Mouse (Mus musculus) ovary, postnatal 10 days (tissue): ENCODE measurements around the gene Cenpt.

ENCODE experiments used
- DNase-seq: peaks from one replicate; pipeline ENCODE4 v3.0.0; 2022; ENCODE audit warnings: low spot score

Cenpt gene

DNA sequence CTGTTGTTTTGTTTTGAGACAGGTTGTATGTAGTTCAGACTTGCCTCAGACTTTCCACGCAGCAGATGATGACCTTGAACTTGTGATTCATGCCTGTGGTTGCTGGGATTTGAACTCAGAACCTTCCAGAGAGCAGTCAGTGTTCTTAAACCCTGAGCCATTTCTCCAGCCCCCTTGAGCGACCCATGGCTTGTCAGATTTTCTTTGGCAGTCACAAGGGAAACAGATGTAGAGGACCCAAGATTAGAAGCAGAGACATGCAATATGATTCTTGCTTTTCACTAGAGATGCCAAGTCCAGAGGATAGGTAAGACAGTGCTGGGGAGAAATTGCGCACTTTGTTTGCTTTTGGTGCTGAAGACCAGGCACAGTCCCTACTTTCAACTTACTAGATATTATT lies at the start of gene Cenpt:
Gene Cenpt (minus strand): TSS at position 101 of the 400 bp plus-strand sequence.
- DNase-seq: no peak

GRCm38 (mm10) chr8:105900941-105901616 lies 48.0 kb upstream of the Cenpt start:
- no peak for DNase-seq

- DNase-seq: peak; percentile 92
Observed at GRCm38 (mm10) chr8:105900180-105900940, 47.3 kb upstream of the Cenpt start, which contains the start of gene Pskh1. Gene Pskh1 (plus strand): TSS chr8:105900441.

- DNase-seq: no peak
Observed at GRCm38 (mm10) chr8:105897801-105898480, 44.9 kb upstream of the Cenpt start.

GRCm38 (mm10) chr8:105893339-105893738 lies 40.3 kb upstream of the Cenpt start, which contains the start of gene Nrn1l:
Gene Nrn1l (plus strand): TSS chr8:105893567.
- no peak for DNase-seq

DNA sequence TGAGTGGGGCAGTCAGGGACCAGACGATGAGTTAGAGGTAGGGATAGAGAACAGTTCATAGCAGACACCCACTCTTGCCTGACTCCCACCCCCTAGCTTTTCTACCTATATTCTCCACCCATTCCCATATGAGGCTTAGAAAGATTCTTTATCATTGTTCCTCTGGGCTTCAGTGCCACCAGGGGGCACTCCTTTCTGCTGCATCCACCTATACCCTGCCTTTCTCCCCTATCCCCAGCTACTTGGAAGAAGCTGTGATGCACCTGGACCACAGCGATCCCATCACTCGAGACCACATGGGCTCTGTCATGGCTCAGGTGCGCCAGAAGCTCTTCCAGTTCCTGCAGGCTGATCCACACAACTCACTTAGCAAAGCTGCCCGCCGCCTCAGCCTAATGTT lies 39.4 kb upstream of the Cenpt start:
- DNase-seq: no peak

DNA sequence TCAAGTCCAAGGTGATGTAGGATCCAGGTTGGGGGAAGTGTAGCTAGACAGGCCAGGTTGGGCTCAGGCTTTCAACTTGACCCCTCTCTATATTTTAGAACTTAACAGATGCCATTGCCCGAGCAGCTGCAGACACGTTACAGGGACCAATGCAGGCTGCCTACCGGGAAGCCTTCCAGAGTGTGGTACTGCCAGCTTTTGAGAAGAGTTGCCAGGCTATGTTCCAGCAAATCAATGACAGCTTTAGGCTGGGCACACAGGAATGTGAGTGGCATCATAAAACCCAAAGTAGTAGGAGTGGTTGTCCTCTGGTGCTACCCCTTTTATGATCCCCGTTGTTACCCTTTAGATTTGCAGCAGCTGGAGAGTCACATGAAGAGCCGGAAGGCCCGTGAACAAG lies 37.8 kb upstream of the Cenpt start:
- DNase-seq: no peak

DNA sequence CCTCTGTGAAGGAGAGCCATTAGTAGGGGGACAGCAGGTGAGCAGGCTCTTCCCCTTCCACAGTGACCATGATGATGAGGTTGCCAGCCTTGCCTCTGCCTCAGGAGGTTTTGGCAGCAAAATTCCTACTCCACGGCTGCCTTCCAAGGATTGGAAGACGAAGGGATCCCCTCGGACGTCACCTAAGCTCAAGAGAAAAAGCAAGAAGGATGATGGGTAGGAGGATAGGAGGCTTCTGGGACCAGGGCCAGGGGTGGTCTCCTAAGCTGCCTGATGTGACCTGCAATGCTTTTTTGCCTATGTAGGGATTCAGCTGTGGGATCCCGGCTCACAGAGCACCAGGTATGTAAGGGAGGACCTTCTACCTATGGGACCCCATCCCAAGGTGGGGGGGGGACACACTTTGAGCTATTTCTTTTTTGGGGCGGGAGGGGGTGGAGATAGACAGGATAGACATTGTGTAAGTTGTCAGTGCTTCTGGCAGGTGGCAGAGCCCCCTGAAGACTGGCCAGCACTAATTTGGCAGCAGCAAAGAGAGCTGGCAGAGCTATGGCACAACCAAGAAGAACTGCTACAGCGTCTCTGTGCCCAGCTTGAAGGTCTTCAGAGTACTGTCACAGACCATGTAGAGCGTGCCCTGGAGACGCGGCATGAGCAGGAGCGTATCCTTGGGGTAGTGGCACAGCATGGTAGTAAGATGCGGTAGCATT lies 36.8 kb upstream of the Cenpt start:
- DNase-seq: no peak

DNA sequence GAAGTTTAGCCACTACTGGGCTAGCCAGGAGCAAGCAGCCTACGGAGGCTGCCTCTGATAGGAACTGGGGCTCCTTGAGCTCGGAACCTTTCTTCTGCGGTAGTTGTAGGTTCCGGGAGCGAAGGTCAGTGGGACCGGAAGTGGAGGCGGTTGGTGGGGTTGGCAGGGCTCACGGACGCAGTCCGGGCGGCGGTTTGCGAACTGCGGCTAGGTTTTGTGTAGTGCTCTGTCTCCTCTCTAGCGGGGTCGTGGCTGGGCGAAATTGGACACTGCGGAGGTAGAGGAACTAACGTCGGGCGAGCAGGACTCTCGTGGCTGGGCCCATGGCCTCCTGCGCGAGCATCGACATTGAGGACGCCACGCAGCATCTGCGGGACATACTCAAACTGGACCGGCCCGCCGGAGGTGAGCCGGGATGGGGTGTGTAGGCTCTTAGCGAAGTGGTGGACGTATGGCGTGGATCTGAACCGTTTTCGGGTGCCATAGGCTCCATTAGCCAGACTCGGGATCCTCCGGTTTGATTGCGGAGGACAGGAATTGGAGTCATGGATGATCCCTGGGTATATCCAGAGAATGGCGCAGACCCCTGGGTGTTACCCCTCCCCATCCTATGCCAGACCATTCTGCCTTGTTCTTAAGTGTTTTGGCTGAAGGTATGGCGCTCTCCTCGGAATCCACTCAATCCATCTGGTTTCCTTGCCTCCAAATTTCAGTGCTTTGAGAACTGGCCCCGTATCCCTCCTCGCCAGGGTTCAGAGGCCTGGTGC lies 27.9 kb upstream of the Cenpt start, which contains the start of gene Edc4:
Gene Edc4 (plus strand): TSS at position 128 of the 767 bp plus-strand sequence.
- peak; percentile 78 for DNase-seq

GRCm38 (mm10) chr8:105874301-105874700 lies 21.2 kb upstream of the Cenpt start:
- no peak for DNase-seq

GRCm38 (mm10) chr8:105866364-105867029 lies 13.4 kb upstream of the Cenpt start:
- no peak for DNase-seq

- no peak for DNase-seq
Observed at GRCm38 (mm10) chr8:105861951-105862350, 8.9 kb upstream of the Cenpt start.

DNA sequence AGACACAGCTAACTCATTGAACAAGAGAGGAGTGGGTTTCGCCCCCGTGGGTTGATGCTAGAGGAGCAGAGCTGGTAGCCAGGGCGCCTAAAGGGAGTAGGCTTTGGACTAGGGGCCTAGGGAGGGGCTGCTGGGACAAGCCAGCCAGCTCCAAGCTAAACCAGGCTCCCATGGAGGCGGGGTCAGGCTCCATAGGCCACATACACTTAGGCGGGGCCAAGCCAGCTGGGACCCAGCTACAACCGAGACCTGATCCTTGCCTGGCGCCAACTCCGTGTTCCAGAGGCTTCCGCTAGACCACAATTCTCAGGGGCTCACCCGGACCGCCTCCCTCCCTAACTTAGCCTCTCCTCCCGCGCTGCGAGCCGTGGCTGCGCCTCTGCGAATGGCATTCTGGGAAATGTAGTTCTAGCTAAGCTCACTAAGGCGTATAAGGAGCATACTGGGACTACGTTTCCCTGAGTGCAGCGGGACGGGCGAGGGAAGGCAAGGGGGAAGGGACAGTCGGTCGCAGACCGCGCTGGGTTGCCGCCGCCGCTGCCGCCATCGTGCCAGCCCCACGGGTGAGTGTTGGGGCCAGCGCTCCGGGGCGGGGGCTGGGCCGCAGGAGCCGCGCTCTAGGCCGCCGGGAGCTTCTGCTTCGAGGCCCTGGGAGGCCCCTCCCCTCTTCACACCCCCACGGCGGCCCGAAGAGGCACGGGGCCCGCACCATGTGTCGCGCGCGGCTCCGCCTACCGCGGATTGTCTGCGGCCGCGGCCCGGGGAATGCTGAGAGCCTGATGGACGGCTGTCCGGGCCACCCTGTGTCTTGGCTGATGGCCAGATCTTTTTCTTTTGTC lies 7.3 kb upstream of the Cenpt start, which contains the start of gene Nutf2:
Gene Nutf2 (plus strand): TSS at position 438 of the 839 bp plus-strand sequence.
- DNase-seq: peak; percentile 75

DNA sequence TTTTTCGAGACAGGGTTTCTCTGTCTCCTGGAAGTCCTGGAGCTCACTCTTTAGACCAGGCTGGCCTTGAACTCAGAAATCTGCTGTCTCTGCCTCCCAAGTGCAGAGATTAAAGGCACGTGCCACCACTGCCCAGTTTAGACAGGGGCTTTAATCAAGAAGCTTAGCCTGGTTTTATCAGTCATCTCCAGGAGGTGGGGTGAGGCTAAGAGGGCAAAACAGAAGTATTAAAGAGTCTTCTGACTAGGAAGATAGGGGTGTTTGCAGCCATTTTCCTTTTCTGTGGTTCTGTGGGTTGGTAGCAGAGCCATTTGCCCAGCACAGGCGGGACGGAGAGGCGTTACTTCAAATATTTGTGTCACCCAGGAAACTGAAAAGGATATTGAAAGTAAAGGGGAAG lies 6.2 kb upstream of the Cenpt start:
- DNase-seq: no peak

DNA sequence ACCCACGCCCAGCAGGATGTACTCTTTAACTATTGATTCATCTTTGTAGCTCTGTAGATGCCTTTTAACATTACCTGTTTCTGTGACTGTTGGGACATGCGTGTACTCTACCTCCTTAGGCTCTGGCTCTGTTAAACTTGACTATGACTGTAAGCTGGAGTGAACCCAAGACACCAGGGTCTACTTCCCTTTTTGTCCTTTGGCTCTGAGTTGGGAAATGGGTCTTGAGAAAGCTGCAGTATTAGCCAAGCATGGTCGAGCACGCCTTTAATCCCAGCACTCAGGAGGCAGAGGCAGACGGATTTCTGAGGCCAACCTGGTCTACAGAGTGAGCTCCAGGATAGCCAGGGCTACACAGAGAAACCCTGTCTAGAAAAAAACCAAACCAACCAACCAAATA lies 5.4 kb upstream of the Cenpt start:
- DNase-seq: no peak

GRCm38 (mm10) chr8:105856168-105856835 lies 3.2 kb upstream of the Cenpt start:
- no peak for DNase-seq

DNA sequence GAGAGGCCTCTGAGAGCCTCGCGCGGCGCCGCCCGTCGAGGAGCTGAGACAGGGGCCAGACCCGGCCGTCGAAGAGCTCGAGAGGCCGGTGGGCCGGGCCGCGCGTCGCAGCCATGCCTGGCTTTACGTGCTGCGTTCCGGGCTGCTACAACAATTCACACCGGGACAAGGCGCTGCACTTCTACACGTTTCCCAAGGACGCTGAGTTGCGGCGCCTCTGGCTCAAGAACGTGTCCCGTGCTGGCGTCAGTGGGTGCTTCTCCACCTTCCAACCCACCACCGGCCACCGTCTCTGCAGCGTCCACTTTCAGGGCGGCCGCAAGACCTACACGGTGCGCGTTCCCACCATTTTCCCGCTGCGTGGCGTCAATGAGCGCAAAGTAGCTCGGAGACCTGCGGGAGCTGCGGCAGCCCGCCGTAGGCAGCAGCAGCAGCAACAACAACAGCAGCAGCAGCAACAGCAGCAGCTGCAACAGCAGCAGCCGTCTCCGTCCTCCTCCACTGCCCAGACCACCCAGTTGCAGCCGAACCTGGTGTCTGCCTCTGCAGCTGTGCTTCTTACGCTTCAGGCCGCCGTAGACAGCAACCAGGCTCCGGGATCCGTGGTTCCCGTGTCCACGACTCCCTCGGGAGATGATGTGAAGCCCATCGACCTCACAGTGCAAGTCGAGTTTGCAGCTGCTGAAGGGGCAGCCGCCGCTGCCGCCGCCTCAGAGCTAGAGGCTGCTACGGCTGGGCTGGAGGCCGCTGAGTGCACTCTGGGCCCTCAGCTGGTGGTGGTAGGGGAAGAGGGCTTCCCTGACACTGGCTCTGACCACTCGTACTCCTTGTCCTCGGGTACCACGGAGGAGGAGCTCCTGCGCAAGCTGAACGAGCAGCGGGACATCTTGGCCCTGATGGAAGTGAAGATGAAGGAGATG lies 2.4 kb upstream of the Cenpt start:
- peak; percentile 28 for DNase-seq

DNA sequence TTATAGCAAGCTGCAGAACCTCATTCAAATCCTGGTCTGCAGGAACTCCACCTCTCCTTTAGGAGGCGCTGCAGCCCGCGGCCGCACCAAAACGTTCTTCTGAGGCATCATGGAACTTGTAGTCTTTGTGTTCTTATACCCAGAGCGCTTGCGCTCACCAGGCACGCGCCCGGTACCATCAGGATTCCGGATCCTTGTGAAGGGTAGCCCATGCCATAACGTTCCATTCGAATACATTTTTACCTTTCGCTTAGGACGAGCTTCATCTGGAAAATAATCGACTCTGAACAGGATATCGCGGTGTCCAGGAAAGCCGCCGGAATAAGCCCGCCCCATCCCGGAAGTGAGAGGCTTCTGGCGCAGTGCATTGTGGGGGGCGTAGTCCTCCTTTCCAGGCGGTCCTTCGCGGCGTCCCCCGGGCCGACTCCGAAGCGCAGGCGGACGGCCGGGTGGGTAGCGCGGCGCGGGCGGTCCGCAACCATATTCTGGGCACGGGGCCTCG lies 1.7 kb upstream of the Cenpt start, which contains the start of gene Thap11:
Gene Thap11 (plus strand): TSS at position 418 of the 502 bp plus-strand sequence.
- peak; percentile 80 for DNase-seq
